Mouse (Mus musculus): ENCODE measurements around the gene Crk. TPM values are rescaled to one million over a fixed set of nuclear protein-coding genes. Genes with fewer than 3 reads are reported as not detected.
"Not testable (repeated sequence)": the region's sequence is repeated elsewhere in the genome, so short reads cannot be mapped to it uniquely, and the experiment has no call there.

Crk gene
- polyA plus RNA-seq, 1 experiment from 2014 or later = 106 TPM

GRCm38 (mm10) chr11:75697464-75697863 lies 18.4 kb downstream of the Crk start:
- peaks cover 34% of the 10 kb centered on the region for H3K36me3 ChIP-seq (ENCODE audit: control insufficient read depth, insufficient read depth, low read length)
- not testable (repeated sequence) for H3K9ac ChIP-seq (ENCODE audit: low read depth, low read length); H3K9me3 ChIP-seq (ENCODE audit: control insufficient read depth, low read length); H3K27ac ChIP-seq (ENCODE audit: low read depth, low read length); H3K4me2 ChIP-seq (ENCODE audit: low read length); H3K4me3 ChIP-seq (ENCODE audit: low read length); H3K4me1 ChIP-seq (ENCODE audit: control insufficient read depth, insufficient read depth, low read depth, low read length); ATAC-seq; H3K27me3 ChIP-seq (replicated peaks; ENCODE audit: control insufficient read depth, insufficient read depth, low read length)
- WGBS = 96% methylated on average over 3 of the region's 3 CpGs

- H3K36me3 ChIP-seq (ENCODE audit: control insufficient read depth, insufficient read depth, low read length) = peaks cover 29% of the 10 kb centered on the region
- no peak for ATAC-seq
- WGBS = 97% methylated on average over 5 of the region's 5 CpGs
Observed at GRCm38 (mm10) chr11:75700557-75700956, 21.5 kb downstream of the Crk start.

GRCm38 (mm10) chr11:75702761-75703160 lies 23.7 kb downstream of the Crk start:
- ATAC-seq = no peak
- 94% methylated on average over 6 of the region's 6 CpGs for WGBS
- no peak overlapping the region for H3K27ac ChIP-seq (ENCODE audit: low read depth, low read length)
- no peak overlapping the region for H3K4me3 ChIP-seq (ENCODE audit: low read length)
- no peaks in the 10 kb centered on the region for H3K4me1 ChIP-seq (ENCODE audit: control insufficient read depth, insufficient read depth, low read depth, low read length)
- no peak overlapping the region for H3K4me2 ChIP-seq (ENCODE audit: low read length)
- H3K9ac ChIP-seq (ENCODE audit: low read depth, low read length) = no peak overlapping the region
- no peaks in the 10 kb centered on the region for H3K9me3 ChIP-seq (ENCODE audit: control insufficient read depth, low read length)
- H3K27me3 ChIP-seq (replicated peaks; ENCODE audit: control insufficient read depth, insufficient read depth, low read length) = no peaks in the 10 kb centered on the region
- H3K36me3 ChIP-seq (ENCODE audit: control insufficient read depth, insufficient read depth, low read length) = peaks cover 31% of the 10 kb centered on the region

More at GRCm38 (mm10) chr11:75700557-75700956, 21.5 kb downstream of the Crk start:
- H3K27me3 ChIP-seq (replicated peaks; ENCODE audit: control insufficient read depth, insufficient read depth, low read length) = no peaks in the 10 kb centered on the region
- H3K27ac ChIP-seq (ENCODE audit: low read depth, low read length) = no peak overlapping the region
- no peaks in the 10 kb centered on the region for H3K9me3 ChIP-seq (ENCODE audit: control insufficient read depth, low read length)
- no peak overlapping the region for H3K9ac ChIP-seq (ENCODE audit: low read depth, low read length)
- no peak overlapping the region for H3K4me2 ChIP-seq (ENCODE audit: low read length)
- no peak overlapping the region for H3K4me3 ChIP-seq (ENCODE audit: low read length)
- no peaks in the 10 kb centered on the region for H3K4me1 ChIP-seq (ENCODE audit: control insufficient read depth, insufficient read depth, low read depth, low read length)

- Histone ChIP-seq H3K4me2 (ENCODE audit: low read length) (no peak overlapping the region), H3K27me3 (replicated peaks; ENCODE audit: control insufficient read depth, insufficient read depth, low read length) (no peaks in the 10 kb centered on the region), H3K9ac (ENCODE audit: low read depth, low read length) (no peak overlapping the region), H3K36me3 (ENCODE audit: control insufficient read depth, insufficient read depth, low read length) (peaks cover 24% of the 10 kb centered on the region), H3K4me1 (ENCODE audit: control insufficient read depth, insufficient read depth, low read depth, low read length) (no peaks in the 10 kb centered on the region), H3K4me3 (ENCODE audit: low read length) (no peak overlapping the region), H3K9me3 (ENCODE audit: control insufficient read depth, low read length) (no peaks in the 10 kb centered on the region), H3K27ac (ENCODE audit: low read depth, low read length) (no peak overlapping the region)
- no peak for ATAC-seq
- WGBS = 89% methylated on average over 2 of the region's 2 CpGs
Observed at GRCm38 (mm10) chr11:75703748-75704147, 24.7 kb downstream of the Crk start.

- ATAC-seq = no peak
- no peaks in the 10 kb centered on the region for H3K9me3 ChIP-seq (ENCODE audit: control insufficient read depth, low read length)
- no peak overlapping the region for H3K4me3 ChIP-seq (ENCODE audit: low read length)
- H3K36me3 ChIP-seq (ENCODE audit: control insufficient read depth, insufficient read depth, low read length) = no peaks in the 10 kb centered on the region
- no peaks in the 10 kb centered on the region for H3K4me1 ChIP-seq (ENCODE audit: control insufficient read depth, insufficient read depth, low read depth, low read length)
- H3K4me2 ChIP-seq (ENCODE audit: low read length) = no peak overlapping the region
- WGBS = 100% methylated on average over 1 of the region's 1 CpGs
- no peak overlapping the region for H3K9ac ChIP-seq (ENCODE audit: low read depth, low read length)
- no peak overlapping the region for H3K27ac ChIP-seq (ENCODE audit: low read depth, low read length)
- H3K27me3 ChIP-seq (replicated peaks; ENCODE audit: control insufficient read depth, insufficient read depth, low read length) = no peaks in the 10 kb centered on the region
Observed at GRCm38 (mm10) chr11:75713949-75714348, 34.9 kb downstream of the Crk start.

GRCm38 (mm10) chr11:75715556-75715955 lies 36.5 kb downstream of the Crk start:
- Histone ChIP-seq H3K4me2 (ENCODE audit: low read length) (no peak overlapping the region), H3K36me3 (ENCODE audit: control insufficient read depth, insufficient read depth, low read length) (no peaks in the 10 kb centered on the region)
- no peak for ATAC-seq

GRCm38 (mm10) chr11:75716661-75717325 lies 37.7 kb downstream of the Crk start:
- H3K9me3 ChIP-seq (ENCODE audit: control insufficient read depth, low read length) = no peaks in the 10 kb centered on the region
- H3K36me3 ChIP-seq (ENCODE audit: control insufficient read depth, insufficient read depth, low read length) = no peaks in the 10 kb centered on the region
- H3K4me2 ChIP-seq (ENCODE audit: low read length) = no peak overlapping the region
- H3K27ac ChIP-seq (ENCODE audit: low read depth, low read length) = no peak overlapping the region
- WGBS = 78% methylated on average over 8 of the region's 8 CpGs
- no peaks in the 10 kb centered on the region for H3K27me3 ChIP-seq (replicated peaks; ENCODE audit: control insufficient read depth, insufficient read depth, low read length)
- ATAC-seq = no peak
- no peak overlapping the region for H3K9ac ChIP-seq (ENCODE audit: low read depth, low read length)
- H3K4me1 ChIP-seq (ENCODE audit: control insufficient read depth, insufficient read depth, low read depth, low read length) = no peaks in the 10 kb centered on the region
- no peak overlapping the region for H3K4me3 ChIP-seq (ENCODE audit: low read length)

More at GRCm38 (mm10) chr11:75715556-75715955, 36.5 kb downstream of the Crk start:
- no peak overlapping the region for H3K9ac ChIP-seq (ENCODE audit: low read depth, low read length)
- H3K4me3 ChIP-seq (ENCODE audit: low read length) = no peak overlapping the region
- no peak overlapping the region for H3K27ac ChIP-seq (ENCODE audit: low read depth, low read length)
- no peaks in the 10 kb centered on the region for H3K27me3 ChIP-seq (replicated peaks; ENCODE audit: control insufficient read depth, insufficient read depth, low read length)
- no peaks in the 10 kb centered on the region for H3K9me3 ChIP-seq (ENCODE audit: control insufficient read depth, low read length)
- H3K4me1 ChIP-seq (ENCODE audit: control insufficient read depth, insufficient read depth, low read depth, low read length) = no peaks in the 10 kb centered on the region
- WGBS = 19% methylated on average over 12 of the region's 12 CpGs

- no peak overlapping the region for H3K9ac ChIP-seq (ENCODE audit: low read depth, low read length)
- H3K4me1 ChIP-seq (ENCODE audit: control insufficient read depth, insufficient read depth, low read depth, low read length) = no peaks in the 10 kb centered on the region
- no peaks in the 10 kb centered on the region for H3K27me3 ChIP-seq (replicated peaks; ENCODE audit: control insufficient read depth, insufficient read depth, low read length)
- H3K9me3 ChIP-seq (ENCODE audit: control insufficient read depth, low read length) = no peaks in the 10 kb centered on the region
- no peak overlapping the region for H3K4me3 ChIP-seq (ENCODE audit: low read length)
- 58% methylated on average over 4 of the region's 4 CpGs for WGBS
- no peaks in the 10 kb centered on the region for H3K36me3 ChIP-seq (ENCODE audit: control insufficient read depth, insufficient read depth, low read length)
- H3K27ac ChIP-seq (ENCODE audit: low read depth, low read length) = no peak overlapping the region
- no peak overlapping the region for H3K4me2 ChIP-seq (ENCODE audit: low read length)
- ATAC-seq = no peak
Observed at GRCm38 (mm10) chr11:75722339-75722738, 43.3 kb downstream of the Crk start.

GRCm38 (mm10) chr11:75727168-75727567 lies 48.1 kb downstream of the Crk start:
- Histone ChIP-seq H3K4me1 (ENCODE audit: control insufficient read depth, insufficient read depth, low read depth, low read length) (peaks cover 9% of the 10 kb centered on the region), H3K9me3 (ENCODE audit: control insufficient read depth, low read length) (no peaks in the 10 kb centered on the region), H3K4me3 (ENCODE audit: low read length) (no peak overlapping the region), H3K36me3 (ENCODE audit: control insufficient read depth, insufficient read depth, low read length) (no peaks in the 10 kb centered on the region), H3K9ac (ENCODE audit: low read depth, low read length) (no peak overlapping the region), H3K27ac (ENCODE audit: low read depth, low read length) (no peak overlapping the region), H3K27me3 (replicated peaks; ENCODE audit: control insufficient read depth, insufficient read depth, low read length) (no peaks in the 10 kb centered on the region), H3K4me2 (ENCODE audit: low read length) (no peak overlapping the region)
- no peak for ATAC-seq
- WGBS = 73% methylated on average over 2 of the region's 2 CpGs
